Mouse (Mus musculus) forelimb bud, embryonic 11.5 days (tissue): ENCODE data around the gene Rpl7l1.

Source experiments
- DNase-seq: peaks from one replicate; pipeline ENCODE4 v3.0.0-alpha.2; 2012; ENCODE audit warnings: low read depth, low spot score

Gene Rpl7l1

GRCm38 (mm10) chr17:46736160-46736559 lies 46.3 kb downstream of the Rpl7l1 start:
- DNase-seq, result no peak

GRCm38 (mm10) chr17:46735287-46735686 lies 47.2 kb downstream of the Rpl7l1 start:
- no peak for DNase-seq

- DNase-seq, result no peak
Measured at GRCm38 (mm10) chr17:46734055-46734454, 48.4 kb downstream of the Rpl7l1 start.

- no peak for DNase-seq
Measured at GRCm38 (mm10) chr17:46728904-46729318, 53.6 kb downstream of the Rpl7l1 start, which contains the start of gene Gnmt. Gene Gnmt (minus strand): TSS chr17:46729168.

GRCm38 (mm10) chr17:46728496-46728895 lies 54.0 kb downstream of the Rpl7l1 start:
- no peak for DNase-seq

GRCm38 (mm10) chr17:46728021-46728420 lies 54.5 kb downstream of the Rpl7l1 start:
- peak; percentile 35 for DNase-seq

- DNase-seq, result no peak
Measured at GRCm38 (mm10) chr17:46727271-46727670, 55.2 kb downstream of the Rpl7l1 start.

GRCm38 (mm10) chr17:46725731-46726645 lies 56.5 kb downstream of the Rpl7l1 start:
- DNase-seq, result no peak

- peak; percentile 52 for DNase-seq
Measured at GRCm38 (mm10) chr17:46725273-46725672, 57.2 kb downstream of the Rpl7l1 start.

- DNase-seq, result no peak
Measured at GRCm38 (mm10) chr17:46724477-46725084, 57.9 kb downstream of the Rpl7l1 start.
